Mouse (Mus musculus) forebrain, postnatal 0 days (tissue): ENCODE data around the gene Cmya5. TPM values are rescaled to one million over a fixed set of nuclear protein-coding genes. Genes with fewer than 3 reads are reported as not detected.
A peak's percentile ranks its signal among the peaks of the same experiment; 100 is the strongest.

Experiments
- ATAC-seq: fragments of 200-750 bp; cut with Nextera tagmentation; 2 replicates; pipeline ENCODE4 v1.8.0; 2017; ENCODE audit warnings: mild to moderate bottlenecking, moderate library complexity
- DNase-seq: peaks from one replicate; pipeline ENCODE4 v3.0.0-alpha.2; 2015
- H3K27ac ChIP-seq: fragments of 300-500 bp; sonication (generic); 2 replicates; pipeline ENCODE4 v1.5.1; 2014; ENCODE audit warnings: low read depth, mild to moderate bottlenecking, antibody characterized with exemption, low read length, moderate library complexity, mixed read lengths
- H3K27me3 ChIP-seq: fragments of 300-500 bp; sonication (generic); 2 replicates; pipeline ENCODE4 v1.6.1; 2014; ENCODE audit warnings: mild to moderate bottlenecking, low read length, mixed read lengths; ENCODE audit not compliant: insufficient read depth
- H3K36me3 ChIP-seq: fragments of 300-500 bp; sonication (generic); 2 replicates; pipeline ENCODE4 v1.6.1; 2014; ENCODE audit warnings: mild to moderate bottlenecking, moderate library complexity; ENCODE audit not compliant: insufficient read depth
- H3K4me1 ChIP-seq: fragments of 300-500 bp; sonication (generic); 2 replicates; pipeline ENCODE4 v1.6.1; 2014; ENCODE audit warnings: antibody characterized with exemption; ENCODE audit not compliant: insufficient read depth
- H3K4me2 ChIP-seq: fragments of 300-500 bp; sonication (generic); 2 replicates; pipeline ENCODE4 v1.6.1; 2014; ENCODE audit warnings: low read depth, mild to moderate bottlenecking, moderate library complexity
- H3K4me3 ChIP-seq: fragments of 300-500 bp; sonication (generic); 2 replicates; pipeline ENCODE4 v1.5.1; 2014; ENCODE audit warnings: low read depth, low read length, mixed read lengths
- H3K9ac ChIP-seq: fragments of 300-500 bp; sonication (generic); 2 replicates; pipeline ENCODE4 v1.6.1; 2014; ENCODE audit warnings: mild to moderate bottlenecking
- H3K9me3 ChIP-seq: fragments of 300-500 bp; sonication (generic); 2 replicates; pipeline ENCODE4 v1.6.1; 2016; ENCODE audit warnings: low read length
- CTCF ChIP-seq: sonication (generic); IDR thresholded peaks from 2 replicates; pipeline ENCODE4 v1.5.1; 2016; ENCODE audit warnings: antibody characterized with exemption, control low read depth, low read depth
- WGBS: fragments of 180-500 bp; shearing (Covaris S2); extraction: QIAGEN DNeasy Blood & Tissue Kit; methylation state at CpG from one replicate; pipeline ENCODE4 v1.1.7; 2014; 5-methylcytosine and 5-hydroxymethylcytosine counted together
- polyA plus RNA-seq: library from polyadenylated mRNA; unstranded; fragments of >200 nt; fragmentation: Nextera tagmentation; extraction: Ambion mirVana; gene quantifications from 2 replicates; pipeline ENCODE4 v1.2.1, GENCODE M21; 2015
- total RNA-seq: library from RNA; depleted of rRNA; stranded (reverse); fragments of >200 nt; gene quantifications from 2 replicates; pipeline ENCODE4 v1.2.3, GENCODE M21; 2014

Cmya5 gene
- total and polyA plus RNA-seq, 2 experiments from 2014 or later = 0.15 to 0.52 TPM

- Histone ChIP-seq H3K4me3 (peak overlapping the region; percentile 48), H3K27me3 (no peaks in the 10 kb centered on the region), H3K27ac (no peak overlapping the region), H3K9ac (peak overlapping the region; percentile 54), H3K9me3 (no peaks in the 10 kb centered on the region), H3K36me3 (no peaks in the 10 kb centered on the region; the same call in 1 of the 2 replicates), H3K4me1 (peaks cover 11% of the 10 kb centered on the region; the same call in 1 of the 2 replicates), H3K4me2 (peak overlapping the region; percentile 95)
- no peak for TF ChIP-seq CTCF
- DNase-seq (no peak), ATAC-seq (peak; percentile 34; the same call in 1 of the 2 replicates)
- 14% methylated on average over 11 of the region's 11 CpGs for WGBS
These were observed 673 bp downstream of the Cmya5 start for GRCm38 (mm10) chr13:93143819-93144283.

- ATAC-seq (no peak), DNase-seq (no peak)
- Histone ChIP-seq H3K4me1 (peaks cover 11% of the 10 kb centered on the region; the same call in 1 of the 2 replicates), H3K9ac (no peak overlapping the region), H3K4me3 (no peak overlapping the region), H3K27ac (no peak overlapping the region), H3K27me3 (no peaks in the 10 kb centered on the region), H3K36me3 (no peaks in the 10 kb centered on the region), H3K9me3 (no peaks in the 10 kb centered on the region), H3K4me2 (no peak overlapping the region)
- 83% methylated on average over 6 of the region's 6 CpGs for WGBS
- no peak for TF ChIP-seq CTCF
These were observed 3.3 kb downstream of the Cmya5 start for GRCm38 (mm10) chr13:93141184-93141583.

GRCm38 (mm10) chr13:93138059-93138458 lies 6.5 kb downstream of the Cmya5 start:
- Histone ChIP-seq H3K4me2 (no peak overlapping the region), H3K36me3 (no peaks in the 10 kb centered on the region), H3K27me3 (no peaks in the 10 kb centered on the region), H3K4me3 (no peak overlapping the region), H3K9ac (no peak overlapping the region), H3K27ac (no peak overlapping the region), H3K4me1 (no peaks in the 10 kb centered on the region), H3K9me3 (no peaks in the 10 kb centered on the region)
- DNase-seq = no peak
- 70% methylated on average over 1 of the region's 1 CpGs for WGBS
- no peak for ATAC-seq
- no peak for TF ChIP-seq CTCF

GRCm38 (mm10) chr13:93137098-93137497 lies 7.4 kb downstream of the Cmya5 start:
- DNase-seq = no peak

GRCm38 (mm10) chr13:93136251-93136650 lies 8.3 kb downstream of the Cmya5 start:
- ATAC-seq = no peak
- Histone ChIP-seq H3K4me2 (no peak overlapping the region), H3K36me3 (no peaks in the 10 kb centered on the region), H3K9ac (no peak overlapping the region), H3K27me3 (no peaks in the 10 kb centered on the region), H3K9me3 (no peaks in the 10 kb centered on the region), H3K4me1 (no peaks in the 10 kb centered on the region), H3K4me3 (no peak overlapping the region), H3K27ac (no peak overlapping the region)
- TF ChIP-seq CTCF = no peak
- 97% methylated on average over 1 of the region's 1 CpGs for WGBS
- DNase-seq = no peak

More at GRCm38 (mm10) chr13:93137098-93137497, 7.4 kb downstream of the Cmya5 start:
- Histone ChIP-seq H3K4me3 (no peak overlapping the region), H3K4me1 (no peaks in the 10 kb centered on the region), H3K9me3 (no peaks in the 10 kb centered on the region), H3K36me3 (no peaks in the 10 kb centered on the region), H3K9ac (no peak overlapping the region), H3K27me3 (no peaks in the 10 kb centered on the region), H3K27ac (no peak overlapping the region), H3K4me2 (no peak overlapping the region)
- 89% methylated on average over 7 of the region's 7 CpGs for WGBS
- no peak for ATAC-seq
- TF ChIP-seq CTCF = no peak

- Histone ChIP-seq H3K4me2 (no peak overlapping the region), H3K27ac (no peak overlapping the region), H3K9me3 (no peaks in the 10 kb centered on the region), H3K27me3 (no peaks in the 10 kb centered on the region), H3K4me3 (no peak overlapping the region), H3K36me3 (no peaks in the 10 kb centered on the region), H3K9ac (no peak overlapping the region), H3K4me1 (no peaks in the 10 kb centered on the region)
- no peak for TF ChIP-seq CTCF
- WGBS = 93% methylated on average over 2 of the region's 2 CpGs
- DNase-seq (no peak), ATAC-seq (no peak)
These were observed 9.0 kb downstream of the Cmya5 start for GRCm38 (mm10) chr13:93135501-93135900.

GRCm38 (mm10) chr13:93130674-93131073 lies 13.8 kb downstream of the Cmya5 start:
- Histone ChIP-seq H3K9ac (no peak overlapping the region), H3K27me3 (no peaks in the 10 kb centered on the region), H3K27ac (no peak overlapping the region), H3K36me3 (no peaks in the 10 kb centered on the region), H3K4me2 (no peak overlapping the region), H3K4me3 (no peak overlapping the region), H3K4me1 (no peaks in the 10 kb centered on the region), H3K9me3 (no peaks in the 10 kb centered on the region)
- WGBS = 91% methylated on average over 3 of the region's 3 CpGs
- DNase-seq (no peak), ATAC-seq (no peak)
- no peak for TF ChIP-seq CTCF
